Mouse (Mus musculus) midbrain, embryonic 13.5 days (tissue): ENCODE results near the gene Mettl22. TPM values are rescaled to one million over a fixed set of nuclear protein-coding genes. Genes with fewer than 3 reads are reported as not detected.

Experiments used
- ATAC-seq: fragments of 200-750 bp; cut with Nextera tagmentation; 2 replicates; pipeline ENCODE4 v1.8.0; 2017; ENCODE audit warnings: mild to moderate bottlenecking, moderate TSS enrichment, moderate library complexity
- H3K27ac ChIP-seq: fragments of 300-500 bp; sonication (generic); 2 replicates; pipeline ENCODE4 v1.5.1; 2015; ENCODE audit warnings: inconsistent platforms, mild to moderate bottlenecking, moderate library complexity
- H3K27me3 ChIP-seq: fragments of 300-500 bp; sonication (generic); 2 replicates; pipeline ENCODE4 v1.6.1; 2015; ENCODE audit warnings: mild to moderate bottlenecking, inconsistent platforms
- H3K36me3 ChIP-seq: fragments of 300-500 bp; sonication (generic); 2 replicates; pipeline ENCODE4 v1.6.1; 2015; ENCODE audit warnings: mild to moderate bottlenecking, inconsistent platforms
- H3K4me1 ChIP-seq: fragments of 300-500 bp; sonication (generic); replicated peaks from 2 replicates; pipeline ENCODE4 v1.6.1; 2015; ENCODE audit warnings: inconsistent platforms
- H3K4me2 ChIP-seq: fragments of 300-500 bp; sonication (generic); replicated peaks from 2 replicates; pipeline ENCODE4 v1.6.1; 2015; ENCODE audit warnings: moderate library complexity, mild to moderate bottlenecking, inconsistent platforms
- H3K4me3 ChIP-seq: fragments of 300-500 bp; sonication (generic); replicated peaks from 2 replicates; pipeline ENCODE4 v1.5.1; 2015; ENCODE audit warnings: mild to moderate bottlenecking, inconsistent platforms
- H3K9ac ChIP-seq: fragments of 300-500 bp; sonication (generic); replicated peaks from 2 replicates; pipeline ENCODE4 v1.6.1; 2015; ENCODE audit warnings: mild to moderate bottlenecking, inconsistent platforms
- H3K9me3 ChIP-seq: fragments of 300-500 bp; sonication (generic); 2 replicates; pipeline ENCODE4 v1.6.1; 2016; ENCODE audit warnings: mild to moderate bottlenecking, inconsistent platforms
- WGBS: fragments of 180-500 bp; shearing (Covaris S2); methylation state at CpG from one replicate; pipeline ENCODE4 v1.1.7; 2015; 5-methylcytosine and 5-hydroxymethylcytosine counted together
- polyA plus RNA-seq: library from polyadenylated mRNA; unstranded; fragments of >200 nt; fragmentation: Nextera tagmentation; extraction: Ambion mirVana; gene quantifications from 2 replicates; pipeline ENCODE4 v1.2.1, GENCODE M21; 2015

Gene Mettl22
- polyA plus RNA-seq, 1 experiment from 2014 or later: 31.4 TPM

GRCm38 (mm10) chr16:8534466-8535200 is 64.0 kb downstream of the Mettl22 start:
- no peak overlapping the region for H3K27ac ChIP-seq
- WGBS: 82% methylated on average over 11 of the region's 11 CpGs
- no peak overlapping the region for H3K4me2 ChIP-seq
- no peaks in the 10 kb centered on the region for H3K9me3 ChIP-seq
- ATAC-seq: no peak
- H3K36me3 ChIP-seq: 0 out of 2 replicates have a peak, but pooled peaks cover 13% of the 10 kb centered on the region
- peaks cover 18% of the 10 kb centered on the region for H3K27me3 ChIP-seq
- no peak overlapping the region for H3K4me3 ChIP-seq
- no peak overlapping the region for H3K9ac ChIP-seq
- peaks cover 21% of the 10 kb centered on the region for H3K4me1 ChIP-seq

DNA sequence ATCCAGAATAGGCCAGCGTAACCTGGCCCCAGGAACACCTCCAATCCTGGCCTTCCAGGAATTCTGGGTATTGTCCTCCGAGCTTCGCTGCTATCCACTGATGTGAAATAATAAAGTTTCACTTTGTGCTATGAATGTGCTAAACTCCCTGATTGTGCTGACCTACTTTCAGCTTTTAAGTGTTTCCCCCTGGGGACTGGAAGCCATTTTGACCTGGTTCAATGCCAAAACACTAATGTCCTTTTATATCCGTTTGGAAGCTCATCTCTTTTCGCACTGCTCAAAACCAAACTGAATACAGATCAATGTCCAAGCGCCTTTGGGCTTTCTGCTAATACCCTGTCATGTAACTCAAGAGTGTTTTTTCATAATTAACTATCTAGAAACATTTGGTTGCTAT is 64.8 kb downstream of the Mettl22 start:
- H3K27me3 ChIP-seq: peaks cover 18% of the 10 kb centered on the region
- no peak overlapping the region for H3K4me2 ChIP-seq
- H3K36me3 ChIP-seq: 0 out of 2 replicates have a peak, but pooled peaks cover 13% of the 10 kb centered on the region
- H3K4me3 ChIP-seq: no peak overlapping the region
- ATAC-seq: no peak
- peaks cover 28% of the 10 kb centered on the region for H3K4me1 ChIP-seq
- H3K27ac ChIP-seq: no peak overlapping the region
- 81% methylated on average over 6 of the region's 6 CpGs for WGBS
- H3K9ac ChIP-seq: no peak overlapping the region
- H3K9me3 ChIP-seq: no peaks in the 10 kb centered on the region

- Histone ChIP-seq H3K27me3 (peaks cover 15% of the 10 kb centered on the region), H3K36me3 (0 out of 2 replicates have a peak, but pooled peaks cover 2% of the 10 kb centered on the region), H3K9ac (no peak overlapping the region), H3K4me3 (no peak overlapping the region), H3K4me2 (peak overlapping the region; percentile 27), H3K9me3 (no peaks in the 10 kb centered on the region), H3K27ac (peak overlapping the region; percentile 83), H3K4me1 (peaks cover 44% of the 10 kb centered on the region)
- ATAC-seq: peak; percentile 88
- 25% methylated on average over 9 of the region's 9 CpGs for WGBS
Observed at GRCm38 (mm10) chr16:8539150-8539865, 68.7 kb downstream of the Mettl22 start.

Other genes with a start within 250 kb of the Mettl22 start
- gene Tmem114, start 45.7 kb upstream of the Mettl22 start, polyA plus RNA-seq: 0.30 TPM in 1 of 2 replicates, not detected in the other
- gene Abat, start 42.6 kb downstream of the Mettl22 start, polyA plus RNA-seq: 55.2 and 61.4 TPM in 2 replicates
- 54.0 and 55.0 TPM in 2 replicates for gene Pmm2, start 166.9 kb downstream of the Mettl22 start, polyA plus RNA-seq
- gene Tmem186, start 166.9 kb downstream of the Mettl22 start, polyA plus RNA-seq: 25.1 and 26.2 TPM in 2 replicates
- 253 and 274 TPM in 2 replicates for gene Carhsp1, start 201.4 kb downstream of the Mettl22 start, polyA plus RNA-seq
- gene Gm5767, start 210.0 kb downstream of the Mettl22 start, polyA plus RNA-seq: not detected in 2 replicates